Comparison of ENCODE assay signal across 17 mouse cellular contexts in the genomic region with DNA sequence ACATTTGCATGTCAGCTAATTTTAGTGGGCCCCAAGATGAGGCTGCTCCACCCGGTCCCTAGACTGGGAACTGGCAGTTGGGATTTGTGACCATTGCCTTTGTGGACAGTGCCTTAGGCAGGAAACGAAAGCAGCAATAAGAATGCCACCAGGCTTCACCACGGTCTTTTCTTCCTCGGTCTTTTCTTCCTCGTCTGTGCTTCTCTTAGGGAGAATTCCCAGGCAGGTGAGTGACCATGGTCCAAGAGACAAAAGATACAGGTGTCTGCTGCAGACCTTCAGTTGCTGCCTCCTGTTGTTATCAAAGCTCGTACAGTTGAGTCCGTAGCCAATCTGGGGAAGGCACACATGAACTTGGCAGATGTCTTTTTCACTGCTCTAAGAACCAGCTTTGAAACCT. TPM values are rescaled to one million over a fixed set of nuclear protein-coding genes. Genes with fewer than 3 reads are reported as not detected.
A peak's percentile ranks its signal among the peaks of the same experiment; 100 is the strongest.
DNase-seq lines count a peak whose midpoint lies in the region; TF ChIP-seq lines count a peak whose summit lies in the region.
"Had no signal": no experiment of that assay in that cellular context is flagged by ENCODE, and none has a peak within 500 bp of the region (broad histone marks: within the 10 kb centered on the region; RNA-seq: fewer than 3 reads in every experiment).

No protein-coding gene starts in this region.

- H3K36me3 ChIP-seq in small intestine, adult 2 months (ENCODE audit: control insufficient read depth, insufficient read depth, low read length), result peaks cover 6% of the 10 kb centered on the region
- H3K36me3 ChIP-seq: embryonic facial prominence, embryonic 13.5 days; forebrain, embryonic 12.5 days; heart, embryonic 10.5 days; hindbrain, embryonic 13.5 days had no signal

- peak overlapping the region; percentile 79 for H3K27ac ChIP-seq in cerebellum, adult 2 months (ENCODE audit: insufficient read depth, low read length)
- peak overlapping the region; percentile 66 for H3K27ac ChIP-seq in small intestine, adult 2 months (ENCODE audit: insufficient read depth, low read depth, low read length)
- H3K27ac ChIP-seq: embryonic facial prominence, embryonic 13.5 days; forebrain, embryonic 12.5 days; heart, embryonic 10.5 days; hindbrain, embryonic 13.5 days had no signal

- H3K4me3 ChIP-seq in cerebellum, adult 2 months (replicated peaks; ENCODE audit: insufficient read depth, low read depth, low read length), result no peak overlapping the region
- H3K4me3 ChIP-seq in small intestine, adult 2 months (ENCODE audit: low read depth, low read length), result 0 out of 2 replicates have a peak overlapping the region, but pooled peaks have one; percentile 0
- H3K4me3 ChIP-seq: embryonic facial prominence, embryonic 13.5 days; forebrain, embryonic 12.5 days; heart, embryonic 10.5 days; hindbrain, embryonic 13.5 days had no signal

- no peaks in the 10 kb centered on the region for H3K27me3 ChIP-seq in cerebellum, adult 2 months (ENCODE audit: control insufficient read depth, insufficient read depth, low read length)
- H3K27me3 ChIP-seq in small intestine, adult 2 months (ENCODE audit: control insufficient read depth, insufficient read depth, low read length), result no peaks in the 10 kb centered on the region
- H3K27me3 ChIP-seq: embryonic facial prominence, embryonic 13.5 days had no signal

- intact Hi-C loops in heart, postnatal 10 days (cut with DNase I), result no loop called here

- no peak for TF ChIP-seq POLR2A in cerebellum, adult 2 months (IDR thresholded peaks at IDR 0.05; ENCODE audit: borderline replicate concordance, insufficient read depth, low read length)
- no peak for TF ChIP-seq POLR2A in small intestine, adult 2 months (IDR thresholded peaks at IDR 0.05; ENCODE audit: low read depth, low read length)

- peak; percentile 56 to 59 for DNase-seq in cerebellum, adult 2 months
- no peak for DNase-seq in cerebellum, adult 11 months
- DNase-seq in heart, adult 11 months, result peak; percentile 42
- DNase-seq in heart, postnatal 10 days, result no peak
- peak; percentile 51 to 61 for DNase-seq in cerebellum, postnatal 25 days
- no peak for DNase-seq in heart, adult 8-10 months (ENCODE audit: low spot score)
- DNase-seq: adrenal gland, adult 8-10 months; adrenal gland, postnatal 36 days; B cell, adult 2 months; gastrocnemius, postnatal 14 days; heart, postnatal 14 days; kidney, adult 18-20 months had no signal

- 17% methylated on average over 7 of the region's 7 CpGs for WGBS in cerebellum, adult 2 months
- WGBS in small intestine, adult 2 months, result 28% methylated on average over 7 of the region's 7 CpGs

- no peak for TF ChIP-seq CTCF in cerebellum, adult 2 months (IDR thresholded peaks at IDR 0.05; ENCODE audit: borderline replicate concordance, insufficient read depth, low read depth, low read length)
- TF ChIP-seq CTCF in small intestine, adult 2 months (IDR thresholded peaks at IDR 0.05; ENCODE audit: extremely low read depth, insufficient read length, insufficient replicate concordance, low read depth, low read length), result no peak

- peaks cover 64% of the 10 kb centered on the region for H3K4me1 ChIP-seq in cerebellum, adult 2 months (ENCODE audit: control insufficient read depth, insufficient read depth, low read length)
- peaks cover 13% of the 10 kb centered on the region for H3K4me1 ChIP-seq in small intestine, adult 2 months (ENCODE audit: control insufficient read depth, insufficient read depth, insufficient read length, low read length)

RNA-seq across cellular contexts. Expression of a gene that starts 33.3 kb away (rescaled TPM):
- polyA plus RNA-seq in cerebellum, adult 2 months (2012; rRNA removed), result 137 and 143 TPM in 2 replicates
- 10 to 100 TPM; 20.0 to 23.4 TPM for total RNA-seq in heart, postnatal 10 days (2021)
- 69.8 and 151 TPM in 2 replicates for polyA plus RNA-seq in small intestine, adult 2 months (2012; rRNA removed)
- 10 to 100 TPM; 27.2 to 33.2 (median 28.1) TPM for total RNA-seq in heart, adult 8-10 months (2022)

Comparison
In these comparisons a context has a peak if more than half of its experiments do, and no peak if none do; other contexts are left out.
1. DNase-seq: peak in cerebellum, adult 2 months (2 of 2), heart, adult 11 months (single experiment) and cerebellum, postnatal 25 days (2 of 2); none in cerebellum, adult 11 months (single experiment), heart, postnatal 10 days (0 of 2) and heart, adult 8-10 months (single experiment).